Mouse (Mus musculus) heart, postnatal 36 days (tissue): ENCODE measurements around the gene Meox2. TPM values are rescaled to one million over a fixed set of nuclear protein-coding genes. Genes with fewer than 3 reads are reported as not detected.
"Not testable (repeated sequence)": the region's sequence is repeated elsewhere in the genome, so short reads cannot be mapped to it uniquely, and the experiment has no call there.

Source experiments
- DNase-seq, 2 experiments: peaks; one replicate each; pipeline ENCODE4 v3.0.0; 2021 to 2022
- intact Hi-C: fragments of 180-260 bp; cut with DNase I; formaldehyde crosslinking; loops from one replicate; pipeline ENCODE4 v1.15.1; 2025
- total RNA-seq, 2 experiments: library from RNA; stranded (reverse); gene quantifications; 2 replicates each; pipeline ENCODE4 v1.2.3; 2021

Meox2 gene
- total RNA-seq, result 10 to 100 TPM; 16.0 to 16.2 TPM

DNA sequence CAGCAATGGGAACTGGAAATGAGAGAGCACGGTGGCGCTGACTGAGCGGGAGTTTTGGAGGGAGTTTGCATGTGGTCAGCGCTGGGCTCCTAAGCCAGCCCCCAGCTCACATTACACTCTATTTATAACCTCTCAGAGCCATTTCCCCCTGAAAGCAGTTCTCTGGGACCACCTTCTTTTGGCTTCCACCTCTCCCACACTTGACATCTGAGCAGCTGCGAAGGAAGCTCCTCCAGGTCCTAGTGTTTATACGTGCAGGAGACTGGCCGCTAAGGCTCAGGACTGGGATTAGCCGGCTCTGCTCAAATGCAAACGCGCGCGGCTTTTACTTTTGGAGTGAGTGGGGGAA, at the start of gene Meox2:
Gene Meox2 (plus strand): TSS at position 151 of the 349 bp plus-strand sequence.
- intact Hi-C loops, result loop anchor here (2.0 to 10.0 kb wide), 4 partner anchors 164 to 1074 kb away; no protein-coding TSS in a partner anchor

DNA sequence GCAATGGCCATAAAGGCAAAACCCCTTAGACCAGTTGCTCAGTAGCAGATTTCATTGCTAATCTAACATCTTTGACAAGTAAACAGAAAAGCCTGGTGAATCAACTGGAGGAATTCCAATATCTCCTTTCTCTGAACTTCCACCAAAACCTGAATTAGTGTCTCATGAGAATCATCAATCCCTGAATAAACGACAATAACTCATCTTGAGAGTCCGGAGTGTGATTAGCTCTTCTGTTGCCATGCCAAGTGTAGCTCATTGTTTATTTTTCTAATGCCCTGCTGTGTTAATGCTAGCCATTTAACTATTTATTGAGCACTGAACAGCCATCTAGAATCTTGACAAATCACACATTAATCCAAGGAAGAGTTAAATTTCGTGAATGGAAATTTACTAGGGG, 35.7 kb upstream of the Meox2 start:
- intact Hi-C loops, result loop anchor here (5.0 to 10.0 kb wide), 2 partner anchors 112 to 360 kb away; no protein-coding TSS in a partner anchor
- DNase-seq, result no peak

More for the DNA sequence above, at the start of gene Meox2:
- DNase-seq, result peak in 1 of 2 experiments; percentile 71

DNA sequence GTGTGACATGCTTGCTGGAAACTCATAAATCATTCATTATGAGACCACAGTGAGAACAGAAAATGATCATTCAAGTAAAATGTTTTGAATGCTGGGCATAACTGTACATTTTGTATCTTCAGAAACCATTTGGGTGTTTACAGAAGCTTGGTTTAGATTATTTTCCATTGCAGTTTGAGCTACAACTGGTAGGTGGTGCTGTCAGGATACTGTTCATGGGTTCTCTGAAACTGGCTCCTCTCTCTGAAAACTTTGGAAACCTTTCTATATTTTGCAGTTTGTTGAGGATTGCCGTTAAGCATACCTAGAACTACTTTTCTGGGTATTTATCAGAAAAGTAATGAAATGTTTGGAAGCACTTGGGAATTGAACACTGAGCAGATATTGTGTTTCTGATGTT, 31.0 kb upstream of the Meox2 start:
- peak in 1 of 2 experiments; percentile 13 for DNase-seq
- intact Hi-C loops, result loop anchor here (1.0 to 10.0 kb wide), 2 partner anchors 107 to 374 kb away; no protein-coding TSS in a partner anchor

DNA sequence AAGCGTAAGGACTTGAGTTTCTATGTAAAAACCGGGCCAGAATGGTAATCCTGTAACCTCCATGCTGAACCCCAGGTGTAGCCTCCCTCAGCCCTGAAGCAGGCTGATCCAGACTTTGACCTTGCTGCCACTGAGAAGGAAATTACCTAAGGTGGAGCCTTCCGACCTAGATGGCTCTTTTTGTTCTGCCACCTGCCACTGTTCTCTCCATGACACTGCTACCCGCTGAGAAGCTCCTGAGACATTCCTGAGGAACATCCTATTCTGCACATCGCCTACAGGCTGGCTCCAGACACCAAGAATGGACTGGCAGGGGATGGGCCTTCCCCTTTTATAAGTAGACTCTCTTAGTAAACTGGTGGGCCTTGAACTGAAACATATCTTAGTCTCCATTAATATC, 28.3 kb upstream of the Meox2 start:
- DNase-seq, intact Hi-C loops: not testable (repeated sequence)

DNA sequence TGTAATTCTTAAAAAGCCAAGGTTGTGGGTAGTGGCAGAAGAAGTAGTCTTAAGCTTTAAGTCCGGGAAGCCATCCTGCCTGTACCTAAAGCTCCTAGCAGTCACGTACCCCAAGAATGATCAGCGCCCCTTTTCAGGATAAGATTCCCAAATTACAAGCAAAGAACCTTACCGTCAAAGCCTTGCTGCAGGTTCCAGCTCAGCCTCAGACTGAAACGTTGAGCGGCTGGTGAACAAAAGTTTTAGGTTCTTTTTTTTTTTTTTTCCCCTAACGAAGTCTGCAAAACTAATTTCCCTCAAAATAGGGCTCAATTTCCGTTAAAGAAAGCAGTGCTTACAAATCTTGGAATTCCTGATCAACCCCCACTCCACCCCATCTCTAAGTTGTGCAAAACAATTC, 1.8 kb upstream of the Meox2 start:
- peak in 1 of 2 experiments; percentile 13 for DNase-seq
- intact Hi-C loops, result loop anchor here (2.0 to 10.0 kb wide), 4 partner anchors 56 to 1072 kb away; no protein-coding TSS in a partner anchor

DNA sequence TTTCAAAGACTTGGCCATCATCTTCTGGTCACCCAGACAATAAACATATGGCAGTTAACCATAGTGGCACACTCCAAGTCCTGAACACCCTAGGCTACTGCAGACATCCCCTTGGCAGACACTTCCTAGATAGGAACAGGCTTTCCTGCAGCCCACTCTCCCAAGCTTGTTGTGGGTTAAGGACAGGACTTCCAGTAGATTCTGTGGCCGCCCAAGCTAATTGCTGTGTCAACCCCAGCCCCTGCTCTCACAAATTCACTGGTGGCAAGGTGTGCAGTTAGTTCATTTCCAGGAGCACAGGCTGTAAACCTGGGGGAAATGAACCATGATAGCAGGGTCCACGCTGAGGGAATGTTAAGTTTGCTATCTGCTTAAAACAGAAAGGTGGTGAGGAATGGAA, 1.2 kb upstream of the Meox2 start:
- intact Hi-C loops, result loop anchor here (2.0 to 10.0 kb wide), 4 partner anchors 56 to 1072 kb away; no protein-coding TSS in a partner anchor

DNA sequence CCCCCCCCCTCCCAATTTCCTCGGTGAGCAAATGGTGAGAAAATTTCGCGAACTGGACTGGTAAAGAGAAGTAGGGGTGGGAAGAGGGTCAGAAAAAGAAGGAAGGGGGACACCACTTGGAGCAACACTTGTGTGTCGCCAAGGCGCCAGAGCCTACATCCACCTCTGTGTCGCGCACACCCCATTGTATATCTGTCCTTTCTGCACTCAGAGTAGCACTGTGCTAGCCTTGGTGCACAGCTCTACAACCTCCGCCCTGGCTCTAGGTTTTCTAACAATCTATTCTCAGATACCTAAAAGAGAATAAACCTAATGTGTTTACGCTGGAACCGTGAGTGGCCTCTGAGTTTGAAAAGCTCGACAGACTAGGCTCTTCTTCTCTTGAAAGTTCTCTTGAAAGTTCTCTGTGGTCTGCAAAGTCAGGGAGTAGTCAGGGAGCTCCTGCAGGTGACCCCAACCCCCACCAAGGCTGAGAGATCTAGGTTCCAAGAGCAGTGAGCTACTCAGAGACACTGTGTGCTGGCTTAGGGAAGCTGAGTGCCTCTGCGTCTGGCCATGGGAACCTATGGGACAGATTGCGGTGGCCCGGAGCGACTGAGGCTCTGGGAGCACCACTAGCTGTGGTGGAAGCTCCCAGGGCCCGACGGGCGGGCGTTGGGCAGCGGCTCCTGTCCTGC, 489 bp upstream of the Meox2 start:
- intact Hi-C loops, result loop anchor here (2.0 to 10.0 kb wide), 5 partner anchors 57 to 1073 kb away; no protein-coding TSS in a partner anchor
- peak in 1 of 2 experiments; percentile 7 for DNase-seq

More for the DNA sequence above, 1.2 kb upstream of the Meox2 start:
- DNase-seq, result peak; percentile 15 to 22

DNA sequence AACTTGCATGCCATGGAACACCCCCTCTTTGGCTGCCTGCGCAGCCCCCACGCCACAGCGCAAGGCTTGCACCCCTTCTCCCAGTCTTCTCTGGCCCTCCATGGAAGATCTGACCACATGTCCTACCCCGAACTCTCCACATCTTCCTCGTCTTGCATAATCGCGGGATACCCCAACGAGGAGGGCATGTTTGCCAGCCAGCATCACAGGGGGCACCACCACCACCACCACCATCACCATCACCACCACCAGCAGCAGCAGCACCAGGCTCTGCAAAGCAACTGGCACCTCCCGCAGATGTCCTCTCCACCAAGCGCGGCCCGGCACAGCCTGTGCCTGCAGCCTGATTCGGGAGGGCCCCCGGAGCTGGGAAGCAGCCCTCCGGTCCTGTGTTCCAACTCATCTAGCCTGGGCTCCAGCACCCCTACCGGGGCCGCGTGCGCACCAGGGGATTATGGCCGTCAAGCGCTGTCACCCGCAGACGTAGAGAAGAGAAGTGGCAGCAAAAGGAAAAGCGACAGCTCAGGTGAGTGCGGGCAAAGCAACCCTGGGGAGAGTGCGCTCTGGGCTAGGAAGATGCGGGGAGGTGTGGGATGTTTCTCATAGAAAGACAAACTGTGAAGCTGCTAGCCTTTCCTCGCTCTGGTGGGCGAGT, 606 bp downstream of the Meox2 start:
- intact Hi-C loops, result loop anchor here (1.0 to 10.0 kb wide), 5 partner anchors 93 to 1074 kb away; no protein-coding TSS in a partner anchor
- DNase-seq, result peak; percentile 36 to 63

DNA sequence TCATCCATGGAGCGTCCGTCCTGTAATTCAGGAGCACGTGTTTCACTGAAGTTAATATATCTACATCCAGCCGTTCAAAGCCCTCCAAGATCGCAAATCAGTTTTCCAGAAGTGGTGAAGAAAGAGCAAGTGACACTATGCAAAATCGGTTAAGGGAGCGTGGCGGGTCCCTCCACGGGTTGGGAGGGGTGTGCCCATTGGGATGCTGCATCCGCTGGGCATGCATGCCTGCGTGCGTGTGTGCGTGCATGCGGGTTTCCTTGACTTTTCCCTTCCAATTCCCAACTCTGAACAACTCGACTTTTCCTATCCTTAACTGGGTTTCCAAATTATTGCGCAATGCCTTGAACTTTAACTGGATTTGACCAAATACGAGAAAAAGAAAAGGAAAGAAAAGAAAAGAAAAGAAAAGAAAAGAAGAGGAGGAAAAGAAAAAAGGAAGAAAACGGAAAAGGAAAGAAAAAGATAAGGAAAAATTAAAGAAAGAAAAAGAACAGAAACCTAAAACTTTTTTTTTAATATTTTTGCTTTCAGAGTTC, 1.2 kb downstream of the Meox2 start:
- intact Hi-C loops, result loop anchor here (1.0 to 10.0 kb wide), 5 partner anchors 93 to 1075 kb away; no protein-coding TSS in a partner anchor
- peak in 1 of 2 experiments; percentile 16 for DNase-seq

DNA sequence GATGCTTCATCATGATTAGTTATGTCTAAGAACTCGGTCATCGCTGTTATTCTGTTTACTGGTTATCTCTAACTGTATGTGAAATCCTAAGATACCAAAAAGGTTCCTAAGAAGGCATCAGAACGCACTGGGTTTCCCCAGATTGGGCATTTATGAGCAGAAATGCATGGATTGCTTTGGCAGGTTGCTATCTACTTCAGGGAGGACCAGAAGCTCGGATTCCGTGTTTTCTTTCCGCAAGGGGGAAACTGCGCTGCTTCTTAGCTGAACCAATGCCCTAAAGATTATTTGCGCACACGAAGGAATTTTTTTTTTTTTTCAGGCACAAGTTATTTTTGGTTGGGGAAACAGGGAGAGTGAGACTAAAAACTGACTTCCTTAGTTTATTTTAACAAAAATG, 2.6 kb downstream of the Meox2 start:
- intact Hi-C loops, result no loop called here
- DNase-seq, result peak in 1 of 2 experiments; percentile 10

DNA sequence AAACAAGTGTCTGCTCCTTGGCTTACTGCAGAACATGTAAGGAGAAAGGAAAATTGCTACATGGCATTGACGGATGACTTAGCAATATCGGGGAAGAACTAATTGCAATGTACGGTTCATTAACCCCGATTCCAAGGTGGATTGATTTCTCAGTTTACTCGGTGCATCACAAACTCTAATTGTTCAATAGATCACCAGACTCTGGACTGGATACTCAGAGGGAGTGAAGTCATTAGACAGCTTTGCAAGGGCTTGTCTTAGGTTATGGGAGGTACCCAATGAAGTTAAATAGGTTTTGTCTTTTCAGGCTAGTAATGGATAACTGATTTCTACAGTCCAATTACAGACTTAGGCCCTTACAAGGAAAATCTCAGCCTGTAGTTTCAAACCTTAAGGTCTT, 10.9 kb downstream of the Meox2 start:
- no peak for DNase-seq
- intact Hi-C loops, result loop anchor here (5.0 kb wide), 1 partner anchor 48 kb away; no protein-coding TSS in a partner anchor

DNA sequence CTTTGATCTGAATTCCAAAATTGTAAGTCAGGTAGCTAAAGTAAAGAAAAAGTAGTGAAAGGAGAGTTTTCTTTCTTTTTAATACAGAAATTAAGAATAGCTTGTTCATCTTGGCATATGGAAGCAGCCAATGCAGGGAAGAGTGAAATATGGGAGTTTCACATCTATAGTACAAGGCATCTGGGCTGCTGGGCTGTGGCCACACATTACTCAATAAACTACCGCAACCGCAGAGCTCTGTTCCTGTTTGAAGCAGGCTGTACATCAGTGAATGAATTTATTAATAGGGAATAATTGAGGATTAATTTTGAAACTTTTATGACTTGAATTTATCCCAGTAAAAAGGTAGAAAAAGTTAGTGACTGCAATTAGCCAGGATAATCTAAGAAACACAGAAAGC, 15.4 kb downstream of the Meox2 start:
- intact Hi-C loops, result no loop called here

DNA sequence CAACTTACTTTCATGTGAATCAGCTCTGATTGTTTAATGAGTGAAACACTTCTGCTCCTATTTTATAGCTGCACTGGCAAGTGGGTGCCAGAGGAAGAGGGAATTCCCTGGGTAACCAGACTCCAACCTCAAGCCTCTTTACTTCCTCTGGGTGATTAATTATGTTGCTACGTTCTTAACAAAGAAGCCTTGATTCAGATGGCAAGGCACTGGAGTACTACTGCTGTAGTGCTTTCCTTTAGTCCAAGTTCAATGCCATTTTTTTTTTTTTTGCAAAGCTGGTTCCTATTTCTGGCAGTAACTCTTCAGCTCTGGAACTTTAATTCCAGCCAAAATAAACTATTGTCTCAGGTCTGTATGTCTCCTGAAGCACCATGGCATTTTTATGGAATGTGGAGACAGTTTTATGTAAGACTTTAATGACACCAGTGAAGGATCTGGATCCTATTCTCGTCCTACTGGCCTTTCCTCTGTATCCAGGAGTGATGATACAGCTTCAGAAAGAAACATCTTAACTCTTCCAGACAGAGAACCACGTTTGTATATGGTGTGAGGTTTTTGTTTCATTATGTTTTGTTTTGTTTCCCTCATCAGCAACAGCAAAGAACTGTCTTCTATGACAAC, 33.9 kb downstream of the Meox2 start:
- no peak for DNase-seq
- intact Hi-C loops, result no loop called here

More for the DNA sequence above, 15.4 kb downstream of the Meox2 start:
- no peak for DNase-seq

DNA sequence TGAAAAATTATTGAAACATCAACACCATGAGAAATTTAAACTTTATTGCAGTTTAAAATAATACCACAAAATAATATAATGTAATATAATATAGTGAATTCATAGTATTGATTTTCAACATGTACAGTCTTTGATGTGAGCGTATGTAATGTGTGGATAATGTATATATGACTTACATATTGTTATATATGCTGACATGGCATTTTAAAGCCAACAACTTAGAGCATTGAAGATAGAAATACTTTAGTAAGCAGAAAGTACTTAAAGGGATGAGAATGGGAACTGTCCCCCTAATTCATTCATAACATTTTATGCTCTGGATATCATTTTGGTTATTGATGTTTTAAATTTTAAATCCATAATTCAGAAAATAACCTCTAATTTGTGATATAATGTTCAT, 35.5 kb downstream of the Meox2 start:
- DNase-seq, result no peak
- intact Hi-C loops, result no loop called here

DNA sequence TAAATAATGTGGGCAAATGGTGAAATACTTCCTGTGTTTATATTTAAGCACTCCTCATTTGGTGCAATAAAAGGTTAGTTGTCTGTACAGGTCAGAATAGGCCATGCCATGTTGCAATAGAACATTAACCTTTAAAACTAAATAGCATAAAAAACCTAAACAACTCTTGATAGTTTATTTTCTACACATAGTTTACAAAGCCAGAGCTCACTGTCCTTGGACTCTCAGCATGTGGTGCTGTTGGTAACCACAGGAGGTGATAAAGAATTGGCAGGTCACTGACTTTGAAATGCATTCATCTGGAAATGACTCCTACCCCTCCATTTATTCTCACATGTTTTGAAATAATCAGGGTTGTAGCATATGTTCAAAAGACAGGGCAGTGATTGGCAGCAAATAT, 59.4 kb downstream of the Meox2 start:
- intact Hi-C loops, result loop anchor here (5.0 kb wide), 1 partner anchor 50 kb away; no protein-coding TSS in a partner anchor
- no peak for DNase-seq

DNA sequence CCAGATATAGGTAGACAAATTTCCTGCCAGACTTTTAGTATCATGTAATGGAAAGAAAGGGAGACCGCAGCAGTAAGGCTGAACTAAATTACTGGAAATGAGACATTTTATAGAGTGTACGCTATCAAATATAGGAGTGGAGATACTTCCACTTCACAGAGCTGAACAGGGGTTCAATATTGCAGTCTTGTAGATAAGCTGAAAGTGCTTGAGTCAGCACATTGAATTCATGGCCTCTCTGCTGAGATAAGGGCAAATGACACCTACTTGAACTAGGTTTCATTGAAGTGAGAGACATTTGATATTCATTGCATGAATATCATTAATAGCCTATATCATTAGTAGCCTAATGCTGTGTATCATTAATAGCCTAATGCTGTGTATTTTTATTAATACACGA, 65.0 kb downstream of the Meox2 start:
- intact Hi-C loops, result no loop called here

DNA sequence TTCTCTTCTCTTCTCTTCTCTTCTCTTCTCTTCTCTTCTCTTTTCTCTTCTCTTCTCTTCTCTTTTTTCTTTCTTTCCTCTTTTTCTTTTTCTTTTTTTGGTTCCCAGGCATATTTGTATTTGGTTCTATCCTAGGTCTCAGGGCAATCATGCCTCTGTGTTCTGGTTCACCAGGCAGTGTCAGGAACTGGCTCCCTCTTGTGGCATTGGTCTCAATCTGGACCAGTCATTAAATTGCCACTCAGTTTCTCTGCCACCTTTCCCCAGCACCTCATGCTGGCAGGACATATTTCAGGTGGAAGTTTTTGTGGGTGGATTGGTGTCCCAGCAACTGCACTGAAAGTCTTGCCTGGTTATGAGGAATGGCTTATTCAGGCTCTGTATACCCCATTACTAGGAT, 75.3 kb downstream of the Meox2 start:
- intact Hi-C loops, result loop anchor here (2.0 to 10.0 kb wide), 3 partner anchors 109 to 471 kb away; no protein-coding TSS in a partner anchor
- peak; percentile 37 to 39 for DNase-seq

More for the DNA sequence above, 65.0 kb downstream of the Meox2 start:
- no peak for DNase-seq

DNA sequence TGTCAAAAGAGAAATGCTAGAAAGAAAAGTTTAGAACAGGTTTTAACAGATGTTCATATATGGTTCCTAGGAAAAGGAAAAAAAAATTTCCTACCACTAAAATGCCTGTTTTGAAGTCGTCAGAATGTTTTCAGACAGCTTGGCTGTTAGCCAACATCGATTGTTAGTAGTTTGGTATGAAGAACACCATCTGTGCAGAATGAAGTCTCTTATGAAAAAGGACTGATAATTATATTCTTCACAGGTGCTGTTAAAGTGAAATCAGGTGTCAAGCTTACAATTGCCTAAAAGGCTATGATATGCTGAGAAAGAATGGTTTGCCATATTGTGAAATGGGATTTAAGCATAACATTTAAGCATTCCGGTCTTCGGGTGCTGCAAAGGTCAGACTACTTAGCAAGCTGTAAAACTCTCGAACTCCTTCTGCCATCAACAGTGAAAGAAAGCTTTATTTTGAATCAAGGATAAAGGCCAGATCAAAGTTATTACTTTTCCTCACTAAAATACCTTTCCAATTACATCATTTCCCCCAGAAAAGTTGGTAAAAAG, 80.7 kb downstream of the Meox2 start:
- no peak for DNase-seq
- intact Hi-C loops, result loop anchor here (10.0 kb wide), 2 partner anchors 114 to 256 kb away; no protein-coding TSS in a partner anchor
